Mouse (Mus musculus) CH12F3 (cell line): Measurements from ENCODE around the gene Nudt15.

Experiments used
- in situ Hi-C: fragments of 300-500 bp; cut with MboI; formaldehyde crosslinking; loops from 2 replicates; pipeline ENCODE4 v1.14.3; 2020; ENCODE audit warnings: low sequenced_read_pairs

Gene Nudt15

GRCm38 (mm10) chr14:73474636-73475093, 73.4 kb downstream of the Nudt15 start:
- in situ Hi-C loops: loop anchor here (25.0 kb wide), 1 partner anchor 362 kb away; the partner anchor contains the start of gene Rcbtb2

- in situ Hi-C loops: no loop called here
Measured at GRCm38 (mm10) chr14:73473670-73474460, 74.2 kb downstream of the Nudt15 start.

DNA sequence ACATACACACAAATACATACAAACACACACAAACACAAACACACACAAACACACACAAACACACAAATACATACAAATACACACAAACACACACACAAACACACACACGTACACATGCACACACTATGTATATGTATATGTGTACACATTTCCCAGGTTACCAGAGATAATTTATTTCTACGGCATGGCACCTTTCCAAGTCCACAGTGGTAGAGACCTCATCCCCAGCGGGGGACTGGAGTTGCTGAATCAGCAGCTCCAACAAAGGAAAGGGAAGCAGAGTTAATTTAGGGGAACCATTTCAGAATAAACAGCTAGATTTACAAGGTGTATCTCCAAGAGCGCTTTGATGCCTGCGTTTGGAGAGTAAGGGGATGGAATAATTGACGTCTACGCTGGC, 75.8 kb downstream of the Nudt15 start:
- in situ Hi-C loops: no loop called here

- in situ Hi-C loops: no loop called here
Measured at GRCm38 (mm10) chr14:73470593-73470992, 77.4 kb downstream of the Nudt15 start.

DNA sequence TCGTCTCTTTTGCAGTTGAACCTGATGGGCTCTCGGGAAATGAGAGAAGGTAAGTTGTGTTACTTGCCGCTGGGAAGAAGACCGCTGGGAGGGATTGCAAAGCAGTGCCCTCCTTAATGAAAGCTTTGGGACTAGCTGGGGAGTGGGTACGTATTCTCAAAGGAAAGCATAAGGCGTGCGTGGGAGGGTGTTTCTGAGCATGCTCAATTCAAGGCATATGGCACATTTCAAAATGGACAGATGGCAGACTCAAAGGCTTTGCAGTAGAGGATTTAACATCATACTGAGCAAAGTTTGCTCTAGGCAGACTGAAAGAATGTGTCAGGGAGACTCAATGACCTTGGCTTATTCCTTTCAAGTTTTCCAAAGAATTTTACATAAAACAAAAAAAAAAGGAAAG, 78.5 kb downstream of the Nudt15 start:
- in situ Hi-C loops: no loop called here
